Mouse (Mus musculus): ENCODE measurements around the gene Gjc2.

Gene Gjc2

GRCm38 (mm10) chr11:59208153-59208831 lies 25.3 kb upstream of the Gjc2 start, which contains the start of gene 2310033P09Rik:
2310033P09Rik (plus strand) TSS chr11:59208321.
- peak; percentile 92 to 93 for DNase-seq

DNA sequence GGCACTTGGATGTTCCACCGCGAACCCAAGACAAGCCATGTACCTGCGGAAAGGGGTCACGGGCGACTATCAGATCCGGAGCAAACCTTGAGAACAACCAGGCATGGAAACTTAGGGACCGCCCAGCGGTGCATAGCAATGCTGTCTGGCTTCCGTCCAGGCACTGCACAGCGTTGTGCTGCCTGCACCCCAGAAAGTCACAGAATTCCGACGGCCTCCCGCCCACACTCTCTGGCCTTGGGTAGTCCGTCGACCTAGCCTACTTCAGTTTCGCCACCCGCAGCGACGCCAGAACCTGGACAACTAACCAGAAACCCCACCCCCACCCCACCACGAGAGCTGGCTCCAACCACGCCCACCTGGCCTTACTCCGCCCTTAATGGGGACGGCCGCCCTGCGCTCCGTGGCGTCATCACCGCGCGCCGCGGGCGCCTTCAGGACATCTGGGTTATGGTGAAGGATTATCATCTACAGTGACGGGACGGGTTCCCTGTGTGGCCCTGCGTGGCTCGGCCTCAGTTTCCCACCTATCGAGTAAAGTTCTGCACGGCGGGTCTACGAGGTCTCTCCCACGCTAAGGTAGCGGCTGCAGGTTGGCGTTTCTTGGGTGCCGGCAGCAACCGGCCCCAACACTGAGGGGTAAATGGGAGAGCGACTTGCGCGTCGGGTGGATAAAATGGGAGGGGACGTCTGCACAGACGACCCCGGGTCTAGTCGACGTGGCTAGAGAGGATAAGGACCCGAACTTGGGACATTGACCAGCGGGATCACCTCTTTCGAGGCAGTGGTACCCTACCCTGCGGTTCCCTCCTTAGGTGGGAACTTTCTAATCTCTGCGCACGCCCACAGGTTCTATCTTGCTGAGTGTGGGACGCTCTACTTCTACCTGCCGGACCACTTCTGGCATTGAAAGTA lies 19.3 kb upstream of the Gjc2 start, which contains the start of gene Mrpl55:
TSS of gene Mrpl55 (plus strand) at position 406 of the 915 bp plus-strand sequence.
- peak; percentile 91 to 94 for DNase-seq

GRCm38 (mm10) chr11:59201216-59202002 lies 18.4 kb upstream of the Gjc2 start:
- no peak for DNase-seq

DNA sequence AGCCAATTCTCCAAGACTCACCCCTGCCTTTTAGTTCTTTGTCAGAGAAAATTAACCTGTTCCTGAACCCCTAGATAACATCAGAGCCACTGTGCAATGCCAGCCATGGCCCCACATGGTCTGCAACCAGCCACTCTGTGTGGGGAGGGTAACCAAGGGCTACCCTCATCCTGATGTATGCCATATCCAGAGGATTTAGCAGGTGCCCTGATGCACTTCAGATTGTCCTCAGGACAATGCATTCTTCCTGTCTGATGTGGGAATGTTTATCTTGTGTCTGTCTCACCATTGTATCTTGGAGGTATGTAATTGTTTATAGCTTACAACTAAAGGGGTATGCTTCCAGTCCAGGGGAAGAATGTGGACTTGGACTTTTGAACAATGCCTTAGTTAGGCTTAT lies 13.2 kb upstream of the Gjc2 start:
- no peak for DNase-seq

DNA sequence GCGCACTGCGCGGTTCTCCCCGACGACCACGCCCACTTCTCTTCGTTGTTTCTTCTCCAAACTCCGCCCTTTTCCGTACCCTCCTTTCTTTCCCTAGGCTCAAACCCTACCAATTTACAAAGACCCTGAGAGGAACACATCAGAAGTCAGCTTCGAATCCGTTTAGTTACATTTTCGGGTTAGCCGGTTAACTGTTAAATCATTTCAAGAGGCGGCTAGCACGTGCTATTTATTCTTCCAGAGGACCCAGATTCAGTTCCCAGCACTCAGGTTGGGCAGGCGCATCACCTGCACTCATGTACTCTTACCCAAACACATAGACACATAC lies 9.0 kb upstream of the Gjc2 start, which contains the start of gene Guk1:
TSS of gene Guk1 (minus strand) at position 154 of the 328 bp plus-strand sequence.
- DNase-seq, result no peak

- peak; percentile 95 for DNase-seq
Observed at GRCm38 (mm10) chr11:59191231-59192058, 8.4 kb upstream of the Gjc2 start.

GRCm38 (mm10) chr11:59187706-59188105 lies 4.7 kb upstream of the Gjc2 start:
- no peak for DNase-seq

GRCm38 (mm10) chr11:59185490-59185889 lies 2.5 kb upstream of the Gjc2 start:
- no peak for DNase-seq

DNA sequence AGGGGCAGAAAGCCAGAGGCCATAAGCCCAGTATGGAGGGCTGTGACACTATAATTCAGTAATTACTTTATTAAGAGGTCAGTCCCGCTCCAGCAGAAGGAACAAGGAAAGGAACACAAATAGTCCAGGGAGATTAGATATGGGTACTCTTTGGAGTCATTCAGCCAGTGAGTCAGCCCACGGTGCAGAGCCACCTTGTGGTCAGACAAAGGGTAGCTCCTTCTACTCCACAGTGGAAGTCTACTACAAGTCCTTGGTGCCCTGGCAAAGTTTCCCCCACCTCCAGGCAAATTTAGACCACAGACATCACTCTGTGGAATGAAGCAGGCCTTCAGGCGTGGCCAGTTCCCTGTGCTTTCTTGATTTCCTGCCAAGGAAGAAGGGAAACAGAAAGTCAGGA lies 808 bp upstream of the Gjc2 start:
- peak; percentile 41 to 59 for DNase-seq

GRCm38 (mm10) chr11:59176921-59177320 lies 6.1 kb downstream of the Gjc2 start:
- no peak for DNase-seq

- DNase-seq, result no peak
Observed at GRCm38 (mm10) chr11:59176475-59176874, 6.5 kb downstream of the Gjc2 start.

DNA sequence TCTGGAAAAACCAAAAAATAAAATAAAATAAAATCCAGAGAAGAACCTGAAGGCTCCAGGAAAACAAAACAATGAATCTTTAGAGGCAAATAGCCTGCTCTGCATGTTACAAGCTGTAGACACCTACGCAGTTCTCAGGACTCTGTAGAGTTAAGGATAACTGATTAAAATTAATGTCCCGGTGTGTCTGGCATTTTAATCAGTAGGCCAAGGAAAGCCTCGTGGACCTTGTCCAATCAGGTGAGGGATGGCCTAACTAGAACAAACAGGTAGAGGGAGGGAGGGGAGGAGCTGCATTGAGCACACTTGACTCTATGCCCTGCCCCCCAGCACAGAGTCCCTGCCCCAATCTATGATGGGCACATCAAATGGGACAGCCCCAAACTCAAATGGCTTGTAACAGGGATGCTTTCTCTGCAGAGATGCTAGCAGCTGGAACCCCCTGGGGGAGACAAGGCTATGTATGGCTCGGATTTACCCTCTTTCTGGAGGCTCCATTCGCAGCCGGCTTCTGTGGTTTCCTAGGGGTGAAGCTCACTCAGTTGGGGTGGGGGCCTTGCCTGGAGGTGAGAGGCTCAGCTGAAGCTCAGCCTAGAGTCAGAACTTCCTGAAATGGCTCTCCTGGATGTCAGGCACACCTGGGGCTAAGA lies 8.7 kb downstream of the Gjc2 start:
- DNase-seq, result no peak

GRCm38 (mm10) chr11:59170549-59170948 lies 12.5 kb downstream of the Gjc2 start:
- DNase-seq, result no peak

- no peak for DNase-seq
Observed at GRCm38 (mm10) chr11:59169807-59170206, 13.2 kb downstream of the Gjc2 start.

- DNase-seq, result no peak
Observed at GRCm38 (mm10) chr11:59165616-59166241, 17.3 kb downstream of the Gjc2 start.

GRCm38 (mm10) chr11:59164384-59164783 lies 18.6 kb downstream of the Gjc2 start:
- DNase-seq, result no peak

DNA sequence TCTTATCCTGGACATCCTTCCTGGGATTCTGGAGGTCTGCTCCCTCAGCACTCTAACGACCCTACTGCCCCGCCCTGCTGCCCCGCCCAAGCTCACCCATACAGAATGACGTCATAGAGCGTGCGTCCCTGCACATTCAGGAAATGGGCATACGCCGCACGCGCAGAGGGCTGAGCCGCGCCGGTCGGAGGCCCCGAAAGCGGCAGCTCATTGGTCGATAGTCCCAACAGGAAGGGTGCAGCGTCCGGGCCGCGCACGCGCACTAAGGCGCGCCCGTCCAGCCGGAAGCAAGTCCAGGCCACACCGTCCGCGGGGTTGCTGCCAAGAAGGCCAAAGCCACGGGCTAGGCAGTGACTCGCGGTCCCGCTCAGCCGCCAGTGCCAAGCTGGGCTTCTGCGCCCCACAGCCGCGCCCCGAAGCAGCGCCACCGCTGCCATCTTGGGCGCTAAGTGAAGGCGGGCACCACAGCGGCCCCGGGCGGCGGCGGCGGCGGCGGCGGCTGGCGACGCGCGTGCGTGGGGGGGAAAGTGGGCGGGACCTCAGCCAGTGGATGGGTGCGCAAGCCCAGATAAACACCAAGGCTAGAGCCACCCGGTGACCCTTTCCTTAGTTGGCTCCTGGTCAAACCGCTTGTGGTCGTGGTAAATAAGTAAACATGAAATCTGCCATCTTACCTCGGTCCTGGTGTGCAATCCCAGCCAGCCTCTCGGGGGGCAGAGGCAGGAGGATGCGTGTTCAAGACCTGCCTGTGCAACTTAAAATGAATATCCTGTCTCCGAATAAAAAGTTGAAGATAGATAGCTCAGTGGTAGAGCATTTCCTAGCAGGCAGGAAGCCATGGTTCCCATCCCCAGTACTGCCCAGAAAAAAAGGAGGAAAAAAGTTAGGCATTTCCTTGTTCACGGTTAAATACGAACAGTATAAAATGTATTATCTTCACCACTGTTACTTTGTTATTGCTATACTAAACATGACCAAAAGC lies 19.5 kb downstream of the Gjc2 start, which contains the start of gene Iba57:
TSS of gene Iba57 (minus strand) at position 485 of the 982 bp plus-strand sequence.
- peak; percentile 99 for DNase-seq

DNA sequence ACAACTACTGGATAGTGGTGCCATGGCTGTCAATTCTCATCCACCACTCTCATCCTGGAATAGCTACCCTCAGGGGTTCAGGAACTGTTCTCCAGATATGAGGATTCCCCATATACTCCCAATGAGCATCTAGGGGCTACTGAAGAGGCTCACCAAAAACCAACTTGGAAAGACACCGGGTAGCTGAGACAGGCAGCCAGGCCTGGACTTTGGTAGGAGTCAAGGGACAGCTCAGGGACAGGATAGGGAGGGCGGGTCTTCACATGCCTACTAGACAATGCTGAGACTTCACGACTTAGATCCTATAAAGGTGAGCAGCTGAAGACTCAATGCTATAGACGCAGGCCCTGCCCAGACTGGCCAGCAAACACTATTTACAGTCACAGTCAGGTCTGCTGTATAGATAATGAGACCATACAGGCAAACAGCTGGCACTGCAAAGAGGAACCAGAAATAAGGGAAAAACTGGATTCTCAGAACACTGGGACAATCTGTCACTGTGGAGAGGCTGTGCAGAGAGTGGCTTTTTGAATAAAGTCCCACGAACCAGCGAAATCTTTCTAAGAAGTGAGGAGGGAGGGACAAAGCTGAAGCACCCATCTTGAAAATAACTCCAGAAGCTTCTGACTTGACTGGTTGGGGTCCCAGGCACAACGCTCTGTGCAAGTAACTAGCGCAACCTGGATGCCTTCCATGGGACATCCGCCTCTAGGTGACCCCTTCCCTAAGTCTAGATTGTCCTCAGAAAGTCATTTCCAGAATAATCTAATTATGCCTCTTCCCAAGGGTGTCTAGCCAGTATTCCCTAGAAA lies 20.4 kb downstream of the Gjc2 start:
- DNase-seq, result no peak

DNA sequence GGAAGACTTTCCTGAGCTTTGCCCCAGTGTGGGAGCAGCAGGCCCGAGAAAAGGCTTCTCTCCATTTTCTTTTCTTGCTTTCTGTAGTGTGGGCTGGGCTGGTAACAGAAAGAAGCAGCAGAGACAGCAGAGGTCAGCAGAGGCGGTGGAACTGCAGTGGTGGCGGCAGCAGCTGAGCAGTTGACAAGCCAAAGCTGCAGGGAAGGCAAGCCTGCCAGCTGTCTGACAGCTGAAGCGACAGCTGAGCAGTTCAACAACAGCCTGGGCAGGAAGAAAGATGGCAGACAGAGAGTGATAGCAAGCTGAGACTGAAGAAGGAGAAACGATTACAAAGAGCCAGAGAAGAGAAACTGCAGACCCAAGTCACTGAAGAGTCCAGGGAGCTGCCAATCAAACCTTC lies 21.6 kb downstream of the Gjc2 start:
- DNase-seq, result no peak
